Mouse (Mus musculus): Measurements from ENCODE around the gene Gm8369.
"Not testable (repeated sequence)": the region's sequence is repeated elsewhere in the genome, so short reads cannot be mapped to it uniquely, and the experiment has no call there.

Gm8369 gene

GRCm38 (mm10) chr19:11485746-11486145, at the start of gene Gm8369:
TSS of gene Gm8369 (plus strand) at chr19:11485938.
- no peak for DNase-seq

- DNase-seq: no peak
These were observed 42.4 kb upstream of the Gm8369 start, which contains the start of gene Ms4a4b for GRCm38 (mm10) chr19:11443338-11443737. TSS of gene Ms4a4b (plus strand) at chr19:11443553.

- DNase-seq: no peak
These were observed 41.8 kb upstream of the Gm8369 start for GRCm38 (mm10) chr19:11443964-11444363.

DNA sequence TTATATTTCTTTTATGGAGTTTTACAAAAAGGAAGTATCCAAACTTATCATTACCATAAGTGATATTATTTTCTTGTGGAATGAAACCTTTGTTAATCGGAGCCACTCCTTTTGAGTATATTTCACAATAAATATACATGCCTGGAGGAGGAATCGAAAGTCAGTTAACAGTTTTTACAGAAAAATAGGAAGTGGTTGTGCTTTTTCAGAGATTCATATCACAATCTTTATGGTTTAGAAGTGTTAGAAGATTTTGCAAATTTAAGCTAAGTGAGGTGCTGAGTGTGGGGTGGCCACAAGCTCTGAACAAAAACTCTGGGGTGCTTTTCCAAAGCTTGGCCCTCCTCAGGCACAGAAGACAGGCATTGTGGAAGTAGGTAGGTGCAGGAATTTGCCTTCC, 38.5 kb upstream of the Gm8369 start:
- DNase-seq: no peak

GRCm38 (mm10) chr19:11459041-11459440, 26.7 kb upstream of the Gm8369 start:
- not testable (repeated sequence) for DNase-seq

GRCm38 (mm10) chr19:11464795-11465194, 20.9 kb upstream of the Gm8369 start:
- DNase-seq: not testable (repeated sequence)

- DNase-seq: no peak
These were observed 19.3 kb upstream of the Gm8369 start for GRCm38 (mm10) chr19:11466471-11466870.

DNA sequence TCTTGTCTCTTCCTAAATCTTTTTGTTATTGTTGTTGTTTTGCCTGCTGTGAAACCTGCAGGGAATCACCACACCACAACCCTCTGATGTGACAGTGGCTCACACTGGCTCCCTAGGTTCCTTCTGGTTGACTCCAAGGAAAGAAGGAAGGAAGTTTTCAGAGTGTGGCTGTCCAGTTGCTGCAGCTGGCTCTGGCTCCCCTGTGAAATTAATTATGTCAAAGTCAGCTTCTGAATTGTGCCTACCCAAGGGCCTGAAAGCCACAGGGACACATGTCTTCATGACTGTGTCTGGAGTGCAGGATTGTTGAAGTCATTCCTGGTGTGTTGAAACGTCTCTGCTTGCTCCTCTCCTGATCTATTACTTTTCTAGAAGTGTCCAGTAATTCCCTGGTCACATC, 17.4 kb upstream of the Gm8369 start:
- DNase-seq: not testable (repeated sequence)

- not testable (repeated sequence) for DNase-seq
These were observed 16.5 kb upstream of the Gm8369 start, which contains the start of gene Ms4a6c for GRCm38 (mm10) chr19:11469215-11469614. TSS of gene Ms4a6c (plus strand) at chr19:11469366.

- no peak for DNase-seq
These were observed 6.0 kb upstream of the Gm8369 start for GRCm38 (mm10) chr19:11479714-11480113.

DNA sequence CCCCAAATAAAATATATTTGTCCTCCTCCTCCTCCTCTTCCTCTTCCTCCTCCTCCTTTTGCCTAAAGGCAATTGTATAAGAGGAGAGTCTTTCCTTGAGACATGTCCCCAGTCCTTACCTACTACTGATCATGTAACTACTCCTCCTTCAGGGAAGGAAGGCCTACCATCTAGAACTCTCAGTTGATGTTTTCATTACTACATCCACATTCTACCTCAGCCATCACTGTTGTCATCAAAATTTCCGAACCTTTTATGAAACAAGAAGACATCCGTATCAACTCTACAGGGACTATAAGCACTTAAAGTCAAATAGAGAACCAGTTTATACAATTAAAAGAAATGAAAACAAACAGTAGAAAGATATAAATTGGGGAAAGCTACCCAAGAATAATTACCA, 3.1 kb upstream of the Gm8369 start:
- no peak for DNase-seq

DNA sequence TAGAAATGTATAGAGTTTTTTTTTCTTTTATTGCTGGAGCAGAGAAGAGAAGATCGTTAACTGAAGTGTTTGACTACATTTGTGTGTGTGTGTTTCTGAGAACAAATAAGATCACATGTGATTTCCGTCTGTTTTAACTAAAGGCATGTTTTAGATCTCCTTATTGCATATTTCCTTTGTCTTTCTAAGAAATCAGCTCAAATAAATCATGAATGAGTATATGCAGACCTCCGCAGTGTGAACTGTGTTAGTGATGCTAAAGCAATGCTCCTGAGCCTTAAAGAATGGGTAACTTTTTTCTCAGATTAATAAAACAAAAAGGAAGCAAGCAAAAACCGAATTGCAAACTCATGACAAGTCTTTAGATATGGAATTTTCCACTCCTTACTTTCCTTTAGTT, 1.8 kb upstream of the Gm8369 start:
- no peak for DNase-seq

DNA sequence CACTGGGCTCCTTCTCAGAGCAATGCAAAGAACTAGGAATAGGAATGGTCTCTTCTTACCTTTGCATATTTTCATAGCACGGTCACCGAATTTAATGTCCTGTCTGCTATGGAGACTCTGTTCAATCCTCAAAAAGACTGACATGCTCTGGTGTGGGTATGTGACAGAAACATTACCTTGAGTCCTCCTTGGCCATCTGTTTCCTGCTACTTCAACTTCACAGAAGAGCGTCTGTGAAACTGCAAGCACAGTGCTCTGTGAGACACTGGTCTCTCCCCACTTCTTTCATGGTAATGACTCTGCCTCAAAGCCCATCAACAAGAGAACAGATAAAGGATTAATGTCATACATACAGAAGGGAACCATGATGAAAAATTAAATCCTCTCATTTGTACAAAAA, 1.4 kb upstream of the Gm8369 start:
- DNase-seq: no peak

- DNase-seq: no peak
These were observed 472 bp upstream of the Gm8369 start for GRCm38 (mm10) chr19:11485266-11485665.

DNA sequence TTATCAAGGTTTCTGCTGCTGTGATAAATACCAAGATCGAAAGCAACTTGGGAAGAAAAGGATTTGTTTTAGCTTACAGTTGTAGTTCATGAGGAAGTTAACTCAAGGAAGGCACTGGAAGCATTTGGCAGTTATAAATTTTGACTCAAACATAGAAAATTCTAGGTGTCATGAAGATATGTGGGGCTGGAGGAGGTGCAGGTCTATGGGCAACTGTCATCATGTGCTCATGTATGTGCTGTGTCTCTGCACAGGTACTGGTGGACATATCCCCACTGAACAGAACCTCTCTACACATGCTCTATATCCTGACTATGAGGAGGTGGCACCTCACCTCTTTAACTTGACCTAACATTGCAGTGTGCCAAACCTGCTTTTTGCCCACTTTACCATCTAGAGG, 861 bp downstream of the Gm8369 start:
- DNase-seq: no peak

- DNase-seq: no peak
These were observed 5.9 kb downstream of the Gm8369 start for GRCm38 (mm10) chr19:11491406-11492189.

DNA sequence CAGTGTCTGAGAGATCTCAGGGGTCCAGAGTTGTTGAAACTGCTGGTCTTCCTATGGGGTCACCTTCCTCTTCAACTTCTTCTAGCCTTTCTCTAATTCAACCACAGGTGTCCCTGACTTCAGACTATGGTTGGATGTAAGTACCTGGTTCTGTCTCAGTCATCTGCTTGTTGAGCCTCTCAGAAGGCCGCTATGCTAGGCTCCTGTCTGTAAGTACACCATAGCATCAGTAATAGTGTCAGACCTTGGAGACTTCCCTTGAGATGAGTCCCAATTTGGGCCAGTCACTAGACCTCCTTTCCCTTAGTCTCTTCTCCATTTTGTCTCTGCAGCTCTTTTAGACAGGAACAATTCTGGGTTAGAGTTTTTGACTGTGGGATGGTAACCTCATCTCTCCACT, 6.9 kb downstream of the Gm8369 start:
- DNase-seq: no peak

DNA sequence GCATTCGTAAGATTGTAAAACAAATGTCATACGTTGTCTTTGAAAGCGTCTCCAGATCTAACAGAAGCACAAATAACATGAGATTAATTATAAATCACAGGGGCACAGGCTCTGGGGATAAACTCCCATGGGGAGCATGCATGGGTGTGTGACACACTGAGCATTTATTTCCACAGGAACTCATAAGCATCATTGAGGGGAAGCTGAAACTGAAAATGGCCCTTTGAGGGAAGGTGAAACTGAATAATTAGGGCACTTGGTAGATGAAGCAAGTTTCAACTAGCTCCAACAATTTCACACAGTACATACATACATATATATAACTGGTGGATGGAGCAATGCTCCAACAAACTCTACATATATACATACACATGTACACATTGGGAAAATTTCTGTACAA, 8.8 kb downstream of the Gm8369 start:
- DNase-seq: no peak

- no peak for DNase-seq
These were observed 10.6 kb downstream of the Gm8369 start for GRCm38 (mm10) chr19:11496361-11496760.

DNA sequence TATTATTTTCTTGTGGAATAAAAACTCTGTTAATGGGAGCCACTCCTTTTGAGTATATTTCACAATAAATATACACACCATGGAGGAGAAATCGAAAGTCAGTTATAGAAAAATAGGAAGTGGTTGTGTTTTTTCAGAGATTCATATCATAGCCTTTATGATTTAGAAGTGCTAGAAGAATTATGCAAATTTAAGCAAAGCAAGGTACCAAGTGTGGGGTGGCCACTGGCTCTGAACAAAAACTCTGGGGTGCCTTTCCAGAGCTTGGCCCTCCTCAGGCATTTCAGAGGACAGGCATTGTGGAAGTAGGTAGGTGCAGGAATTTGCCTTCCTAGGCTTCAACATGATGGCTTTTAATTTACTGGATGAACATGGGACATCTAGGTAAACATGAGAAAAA, 11.6 kb downstream of the Gm8369 start:
- DNase-seq: not testable (repeated sequence)

GRCm38 (mm10) chr19:11500796-11501195, 15.1 kb downstream of the Gm8369 start:
- no peak for DNase-seq

DNA sequence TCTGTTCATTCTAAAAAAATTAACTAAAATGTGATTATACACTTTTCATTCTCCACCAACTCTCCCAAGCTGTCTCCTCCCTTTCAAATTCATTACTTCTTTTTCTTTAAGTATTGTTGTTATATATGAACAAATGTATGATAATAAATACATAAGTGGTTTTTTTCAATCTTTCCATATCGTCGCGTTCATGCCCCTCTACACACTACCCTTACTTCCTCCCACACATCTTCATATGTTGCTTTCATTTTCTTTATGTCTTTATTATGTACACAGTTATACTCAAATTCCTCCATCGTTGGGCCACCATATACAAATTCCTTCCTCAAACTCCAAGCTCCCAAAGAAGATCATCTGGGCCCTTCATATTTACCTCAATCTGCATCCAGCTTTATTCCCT, 15.6 kb downstream of the Gm8369 start:
- DNase-seq: no peak

- no peak for DNase-seq
These were observed 19.1 kb downstream of the Gm8369 start for GRCm38 (mm10) chr19:11504857-11505256.

- no peak for DNase-seq
These were observed 27.7 kb downstream of the Gm8369 start for GRCm38 (mm10) chr19:11513458-11513857.

DNA sequence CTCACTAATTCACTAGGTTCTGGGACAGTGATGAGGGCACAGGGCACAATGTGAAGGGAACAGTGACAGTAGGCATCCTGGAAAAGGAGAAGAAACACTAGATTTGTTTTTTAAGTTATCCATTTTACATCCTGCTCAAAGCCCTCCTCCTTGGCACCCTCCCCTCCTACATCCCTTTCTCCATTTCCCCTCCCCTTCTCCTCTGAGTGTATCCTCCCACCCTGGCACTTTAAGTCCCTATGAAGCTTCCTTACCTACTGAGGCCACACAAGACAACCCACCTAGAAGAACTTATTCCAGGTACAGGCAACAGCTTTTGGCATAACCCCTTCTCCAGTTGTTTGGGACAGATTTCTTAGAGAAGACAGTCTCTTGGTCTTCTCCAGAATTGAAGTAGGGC, 30.5 kb downstream of the Gm8369 start, which contains the start of gene Ms4a6b:
Gene Ms4a6b (plus strand): TSS at position 267 of the 400 bp plus-strand sequence.
- DNase-seq: no peak
